Mouse (Mus musculus): ENCODE results near the gene Hist2h3c1. TPM values are rescaled to one million over a fixed set of nuclear protein-coding genes. Genes with fewer than 3 reads are reported as not detected.
"Not testable (repeated sequence)": the region's sequence is repeated elsewhere in the genome, so short reads cannot be mapped to it uniquely, and the experiment has no call there.

Hist2h3c1 gene
- polyA plus RNA-seq, 1 experiment, result not detected

DNA sequence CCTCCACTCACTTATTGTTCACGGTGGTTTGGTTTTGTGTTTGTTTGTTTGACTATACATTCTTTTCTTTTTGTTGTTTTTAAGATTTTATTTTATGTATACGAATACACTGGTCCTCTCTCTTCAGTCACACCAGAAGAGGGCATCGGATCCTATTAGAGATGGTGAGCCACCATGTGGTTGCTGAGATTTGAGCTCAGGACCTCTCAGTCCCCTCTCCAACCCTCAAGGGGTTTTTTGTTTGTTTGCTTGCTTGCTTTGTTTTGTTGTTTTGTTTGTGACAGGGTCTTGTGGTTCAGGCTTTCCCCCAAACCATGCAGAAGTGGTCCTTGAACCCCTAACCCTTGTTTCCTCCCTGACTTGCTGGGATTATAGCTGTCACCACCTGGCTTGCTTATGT lies 15.1 kb downstream of the Hist2h3c1 start:
- TF ChIP-seq FLI1 (IDR thresholded peaks at IDR 0.05; ENCODE audit: low read length) (no peak), GATA1 (IDR thresholded peaks at IDR 0.05; ENCODE audit: borderline replicate concordance, low read length) (no peak)
- Histone ChIP-seq H3K27me3 (replicated peaks) (no peaks in the 10 kb centered on the region), H3K9me3 (peaks cover 4% of the 10 kb centered on the region; the same call in 1 of the 2 replicates), H3K36me3 (replicated peaks; ENCODE audit: low read length) (no peaks in the 10 kb centered on the region), H3K4me1 (peaks cover 53% of the 10 kb centered on the region), H3K4me3 (replicated peaks) (peak overlapping the region; percentile 93)

DNA sequence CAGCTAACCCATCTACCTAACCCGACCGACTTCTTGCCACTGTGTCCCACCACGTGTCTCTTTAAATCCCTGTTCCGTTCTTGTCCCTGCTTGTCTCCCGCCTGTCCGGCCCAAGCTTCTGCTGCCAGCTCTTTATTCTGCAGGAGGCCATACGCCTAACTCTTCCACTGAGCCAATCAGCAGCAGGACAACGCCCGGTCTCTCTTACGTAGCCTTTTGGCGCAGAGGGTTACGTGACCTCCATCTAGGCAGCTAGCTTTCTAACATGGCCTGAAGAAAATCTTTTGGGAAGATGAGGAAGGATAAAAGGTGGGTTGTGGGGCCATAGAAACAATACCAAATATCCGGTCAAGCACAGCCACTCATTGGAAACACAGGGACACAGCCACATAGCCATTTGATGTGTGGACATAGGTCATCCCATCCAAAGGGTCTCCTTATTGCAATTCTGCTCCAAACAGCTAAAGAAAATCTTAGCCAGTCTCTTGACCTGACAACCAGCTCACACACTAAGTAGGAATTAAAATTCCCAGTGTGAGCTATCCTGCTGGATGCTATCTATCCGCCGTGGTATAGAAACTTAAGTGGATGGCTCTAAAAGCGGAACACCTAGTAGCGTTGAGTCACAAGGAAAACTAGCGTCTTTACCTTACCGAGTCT lies 15.9 kb downstream of the Hist2h3c1 start:
- Histone ChIP-seq H3K27me3 (replicated peaks) (no peaks in the 10 kb centered on the region), H3K4me1 (peaks cover 60% of the 10 kb centered on the region), H3K4me3 (replicated peaks) (peak overlapping the region; percentile 93), H3K9me3 (peaks cover 4% of the 10 kb centered on the region; the same call in 1 of the 2 replicates), H3K36me3 (replicated peaks; ENCODE audit: low read length) (no peaks in the 10 kb centered on the region)
- TF ChIP-seq FLI1 (IDR thresholded peaks at IDR 0.05; ENCODE audit: low read length), result no peak
- no peak for TF ChIP-seq GATA1 (IDR thresholded peaks at IDR 0.05; ENCODE audit: borderline replicate concordance, low read length)

- H3K4me3 ChIP-seq (replicated peaks), result peak within 1 kb of the TSS; percentile 93
- H3K27me3 ChIP-seq (replicated peaks), result no peaks in the 10 kb centered on the region
- H3K9me3 ChIP-seq, result peaks cover 4% of the 10 kb centered on the region; the same call in 1 of the 2 replicates
- no peaks in the 10 kb centered on the region for H3K36me3 ChIP-seq (replicated peaks; ENCODE audit: low read length)
- TF ChIP-seq FLI1 (IDR thresholded peaks at IDR 0.05; ENCODE audit: low read length) (peak; percentile 53; the same call in 1 of the 2 replicates), GATA1 (IDR thresholded peaks at IDR 0.05; ENCODE audit: borderline replicate concordance, low read length) (no peak)
- H3K4me1 ChIP-seq, result peaks cover 66% of the 10 kb centered on the region
These were observed 16.6 kb downstream of the Hist2h3c1 start, which contains the start of gene Hist2h4 for GRCm38 (mm10) chr3:96262979-96263550. Hist2h4 (minus strand) TSS chr3:96263311.

- TF ChIP-seq FLI1 (IDR thresholded peaks at IDR 0.05; ENCODE audit: low read length) (no peak), GATA1 (IDR thresholded peaks at IDR 0.05; ENCODE audit: borderline replicate concordance, low read length) (no peak)
- no peaks in the 10 kb centered on the region for H3K27me3 ChIP-seq (replicated peaks)
- peaks cover 62% of the 10 kb centered on the region for H3K4me1 ChIP-seq
- no peaks in the 10 kb centered on the region for H3K36me3 ChIP-seq (replicated peaks; ENCODE audit: low read length)
- peaks cover 4% of the 10 kb centered on the region; the same call in 1 of the 2 replicates for H3K9me3 ChIP-seq
- H3K4me3 ChIP-seq (replicated peaks), result peak overlapping the region; percentile 93
These were observed 17.3 kb downstream of the Hist2h3c1 start for GRCm38 (mm10) chr3:96263558-96264403.

DNA sequence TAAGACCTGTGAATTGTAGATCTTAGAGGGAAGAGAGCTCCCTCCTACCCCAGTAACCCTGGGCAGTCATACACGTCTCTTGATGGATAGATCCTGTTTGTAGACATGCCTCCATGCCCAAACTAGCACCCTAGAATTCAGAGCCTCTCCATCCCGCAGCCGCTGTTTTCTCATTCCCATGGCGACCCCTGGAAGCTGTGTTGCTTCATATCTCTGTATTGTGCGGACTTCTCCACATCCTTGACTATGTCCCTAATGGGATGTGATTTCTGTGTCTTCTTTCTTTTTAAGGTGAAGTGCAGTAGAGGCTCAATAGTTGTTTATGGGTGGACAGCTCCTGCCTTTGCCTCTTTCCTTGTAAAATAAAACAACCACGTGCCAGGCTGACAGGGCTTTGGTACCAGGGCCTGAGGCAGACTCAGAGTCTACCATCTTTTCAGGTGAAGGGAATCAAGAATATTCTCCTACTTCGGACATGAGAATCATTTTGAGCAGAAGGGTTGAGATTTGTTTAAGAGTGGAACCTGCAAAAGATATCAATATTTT lies 18.0 kb downstream of the Hist2h3c1 start:
- Histone ChIP-seq H3K27me3 (replicated peaks) (no peaks in the 10 kb centered on the region), H3K36me3 (replicated peaks; ENCODE audit: low read length) (no peaks in the 10 kb centered on the region), H3K4me1 (peaks cover 62% of the 10 kb centered on the region), H3K4me3 (replicated peaks) (peak overlapping the region; percentile 93), H3K9me3 (peaks cover 4% of the 10 kb centered on the region; the same call in 1 of the 2 replicates)
- TF ChIP-seq FLI1 (IDR thresholded peaks at IDR 0.05; ENCODE audit: low read length), result no peak

GRCm38 (mm10) chr3:96266132-96266710 lies 19.7 kb downstream of the Hist2h3c1 start:
- H3K36me3 ChIP-seq (replicated peaks; ENCODE audit: low read length), result no peaks in the 10 kb centered on the region
- no peaks in the 10 kb centered on the region for H3K9me3 ChIP-seq
- no peak for TF ChIP-seq FLI1 (IDR thresholded peaks at IDR 0.05; ENCODE audit: low read length)
- no peak for TF ChIP-seq GATA1 (IDR thresholded peaks at IDR 0.05; ENCODE audit: borderline replicate concordance, low read length)
- no peaks in the 10 kb centered on the region for H3K27me3 ChIP-seq (replicated peaks)
- H3K4me1 ChIP-seq, result peaks cover 63% of the 10 kb centered on the region
- peak overlapping the region; percentile 14 for H3K4me3 ChIP-seq (replicated peaks)

DNA sequence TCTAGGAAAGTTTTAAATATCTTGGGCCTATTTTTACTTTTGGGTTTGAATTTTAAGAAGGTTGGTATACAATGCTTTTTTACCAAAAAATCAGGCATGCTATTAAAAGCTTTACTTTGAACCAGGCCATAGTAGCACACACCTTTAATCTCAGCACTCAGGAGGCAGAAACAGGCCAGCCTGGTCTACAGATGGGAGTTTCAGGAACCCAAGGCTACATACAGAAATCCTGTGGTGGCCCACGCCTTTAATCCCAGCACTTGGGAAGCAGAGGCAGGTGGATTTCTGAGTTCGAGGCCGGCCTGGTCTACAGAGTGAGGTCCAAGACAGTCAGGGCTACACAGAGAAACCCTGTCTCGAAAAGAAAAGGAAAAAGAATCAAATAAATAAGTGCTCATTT lies 21.1 kb downstream of the Hist2h3c1 start:
- Histone ChIP-seq H3K4me1 (peaks cover 53% of the 10 kb centered on the region), H3K4me3 (replicated peaks) (peak overlapping the region; percentile 53), H3K36me3 (replicated peaks; ENCODE audit: low read length) (no peaks in the 10 kb centered on the region), H3K27me3 (replicated peaks) (no peaks in the 10 kb centered on the region), H3K9me3 (no peaks in the 10 kb centered on the region)
- TF ChIP-seq FLI1 (IDR thresholded peaks at IDR 0.05; ENCODE audit: low read length) (no peak), GATA1 (IDR thresholded peaks at IDR 0.05; ENCODE audit: borderline replicate concordance, low read length) (no peak)

DNA sequence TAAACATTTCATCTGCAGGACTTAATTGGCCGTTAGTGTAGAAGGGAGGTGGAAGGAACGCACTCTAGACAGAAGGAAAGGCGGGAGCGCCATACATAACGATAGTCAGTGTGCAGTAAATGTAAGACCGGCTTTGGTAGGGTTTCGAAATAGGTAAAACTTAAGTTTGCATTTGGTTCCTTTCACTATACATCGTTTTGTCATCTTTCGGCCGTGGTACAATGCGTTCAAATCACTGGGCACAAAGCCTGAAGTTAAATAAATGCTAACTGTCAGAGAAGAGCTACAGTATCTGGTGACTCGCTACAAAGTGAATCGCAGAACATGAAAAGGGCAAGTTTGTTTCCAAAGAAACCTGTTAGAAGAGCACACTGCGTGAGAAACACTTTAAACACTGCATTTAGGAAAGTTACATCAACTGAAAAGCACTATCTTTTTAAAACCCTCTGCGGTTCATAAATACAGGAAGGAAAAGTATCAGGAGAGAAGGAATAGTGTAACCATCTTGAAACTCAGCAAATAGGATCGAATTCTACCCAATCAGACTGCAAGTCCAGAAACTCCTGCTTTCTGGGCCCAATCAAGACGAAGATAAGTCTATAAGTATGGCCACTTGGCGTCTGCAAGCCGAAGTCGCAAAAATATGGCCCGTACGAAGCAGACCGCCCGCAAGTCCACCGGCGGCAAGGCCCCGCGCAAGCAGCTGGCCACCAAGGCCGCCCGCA lies 21.7 kb downstream of the Hist2h3c1 start, which contains the start of gene Hist2h3b:
Gene Hist2h3b, plus strand, starts transcription at position 604 of the 725 bp plus-strand sequence.
- H3K27me3 ChIP-seq (replicated peaks), result no peaks in the 10 kb centered on the region
- TF ChIP-seq FLI1 (IDR thresholded peaks at IDR 0.05; ENCODE audit: low read length) (no peak), GATA1 (IDR thresholded peaks at IDR 0.05; ENCODE audit: borderline replicate concordance, low read length) (no peak)
- H3K4me3 ChIP-seq (replicated peaks), result peak within 1 kb of the TSS; percentile 94
- H3K4me1 ChIP-seq, result peaks cover 48% of the 10 kb centered on the region
- H3K9me3 ChIP-seq, result no peaks in the 10 kb centered on the region
- no peaks in the 10 kb centered on the region for H3K36me3 ChIP-seq (replicated peaks; ENCODE audit: low read length)

DNA sequence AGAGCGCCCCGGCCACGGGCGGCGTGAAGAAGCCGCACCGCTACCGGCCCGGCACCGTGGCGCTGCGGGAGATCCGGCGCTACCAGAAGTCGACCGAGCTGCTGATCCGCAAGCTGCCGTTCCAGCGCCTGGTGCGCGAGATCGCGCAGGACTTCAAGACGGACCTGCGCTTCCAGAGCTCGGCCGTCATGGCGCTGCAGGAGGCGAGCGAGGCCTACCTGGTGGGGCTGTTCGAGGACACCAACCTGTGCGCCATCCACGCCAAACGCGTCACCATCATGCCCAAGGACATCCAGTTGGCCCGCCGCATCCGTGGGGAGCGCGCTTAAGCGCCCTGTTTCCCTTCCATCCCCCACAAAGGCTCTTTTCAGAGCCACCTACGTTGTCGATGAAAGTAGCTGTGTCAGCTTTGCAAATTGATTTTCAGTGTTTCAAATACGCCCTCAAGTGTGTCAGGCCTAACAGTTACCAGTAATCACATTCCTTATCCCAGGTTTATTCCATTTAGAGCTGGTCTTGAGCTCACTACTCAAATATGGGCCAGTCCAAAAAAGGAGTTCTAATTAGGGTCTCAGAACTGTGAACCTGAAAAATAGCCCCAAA lies 22.4 kb downstream of the Hist2h3c1 start:
- peaks cover 54% of the 10 kb centered on the region for H3K4me1 ChIP-seq
- H3K9me3 ChIP-seq, result not testable (repeated sequence)

More for the DNA sequence above, 22.4 kb downstream of the Hist2h3c1 start:
- not testable (repeated sequence) for H3K27me3 ChIP-seq (replicated peaks); H3K36me3 ChIP-seq (replicated peaks; ENCODE audit: low read length)
- H3K4me3 ChIP-seq (replicated peaks), result peak overlapping the region; percentile 94

All from megakaryocyte, embryonic 14.5 days (primary cell).